Mouse (Mus musculus): ENCODE measurements around the gene Kank4. TPM values are rescaled to one million over a fixed set of nuclear protein-coding genes. Genes with fewer than 3 reads are reported as not detected.
"Not testable (repeated sequence)": the region's sequence is repeated elsewhere in the genome, so short reads cannot be mapped to it uniquely, and the experiment has no call there.

Gene Kank4
- total RNA-seq, 4 experiments from 2014 or later: 0.68 to 1.1 (median 0.84) TPM

- no peak for DNase-seq (ENCODE audit: low spot score)
Observed at GRCm38 (mm10) chr4:98777464-98777863, 39.9 kb downstream of the Kank4 start.

- no peak for DNase-seq (ENCODE audit: low spot score)
Observed at GRCm38 (mm10) chr4:98776721-98777427, 40.5 kb downstream of the Kank4 start.

GRCm38 (mm10) chr4:98773785-98774184 is 43.6 kb downstream of the Kank4 start:
- no peak for DNase-seq (ENCODE audit: low spot score)

GRCm38 (mm10) chr4:98767134-98768133 is 49.9 kb downstream of the Kank4 start:
- DNase-seq (ENCODE audit: low spot score): no peak

GRCm38 (mm10) chr4:98758872-98759518 is 58.3 kb downstream of the Kank4 start:
- no peak for DNase-seq (ENCODE audit: low spot score)

GRCm38 (mm10) chr4:98758012-98758821 is 59.1 kb downstream of the Kank4 start:
- DNase-seq (ENCODE audit: low spot score): no peak

GRCm38 (mm10) chr4:98756141-98756540 is 61.2 kb downstream of the Kank4 start:
- no peak for DNase-seq (ENCODE audit: low spot score)

GRCm38 (mm10) chr4:98754456-98754855 is 62.9 kb downstream of the Kank4 start:
- DNase-seq (ENCODE audit: low spot score): no peak

GRCm38 (mm10) chr4:98743906-98744210 is 73.5 kb downstream of the Kank4 start:
- no peak for DNase-seq (ENCODE audit: low spot score)

GRCm38 (mm10) chr4:98743209-98743905 is 74.0 kb downstream of the Kank4 start:
- DNase-seq (ENCODE audit: low spot score): no peak

- no peak for DNase-seq (ENCODE audit: low spot score)
Observed at GRCm38 (mm10) chr4:98739753-98740152, 77.6 kb downstream of the Kank4 start.

- no peak for DNase-seq (ENCODE audit: low spot score)
Observed at GRCm38 (mm10) chr4:98733660-98734059, 83.7 kb downstream of the Kank4 start.

- DNase-seq (ENCODE audit: low spot score): no peak
Observed at GRCm38 (mm10) chr4:98728716-98729115, 88.6 kb downstream of the Kank4 start.

GRCm38 (mm10) chr4:98727959-98728347 is 89.4 kb downstream of the Kank4 start:
- no peak for DNase-seq (ENCODE audit: low spot score)

- no peak for DNase-seq (ENCODE audit: low spot score)
Observed at GRCm38 (mm10) chr4:98727295-98727958, 89.9 kb downstream of the Kank4 start.

GRCm38 (mm10) chr4:98726590-98727237 is 90.6 kb downstream of the Kank4 start, which contains the start of gene L1td1:
L1td1 (plus strand) TSS chr4:98726734.
- DNase-seq (ENCODE audit: low spot score): no peak

GRCm38 (mm10) chr4:98725439-98725838 is 91.9 kb downstream of the Kank4 start:
- DNase-seq (ENCODE audit: low spot score): no peak

GRCm38 (mm10) chr4:98724682-98725081 is 92.7 kb downstream of the Kank4 start:
- DNase-seq (ENCODE audit: low spot score): not testable (repeated sequence)

GRCm38 (mm10) chr4:98722454-98722853 is 94.9 kb downstream of the Kank4 start:
- no peak for DNase-seq (ENCODE audit: low spot score)

- DNase-seq (ENCODE audit: low spot score): no peak
Observed at GRCm38 (mm10) chr4:98718547-98718917, 98.8 kb downstream of the Kank4 start.

Measured in heart, adult 8-10 months (tissue).